Mouse (Mus musculus) ES-Bruce4 (cell line): ENCODE results near the gene Nup153. TPM values are rescaled to one million over a fixed set of nuclear protein-coding genes. Genes with fewer than 3 reads are reported as not detected.
A peak's percentile ranks its signal among the peaks of the same experiment; 100 is the strongest.

ENCODE experiments used
- H3K27ac ChIP-seq: 2 replicates; pipeline ENCODE4 v1.5.1; 2012; ENCODE audit warnings: low read length, inconsistent platforms; ENCODE audit not compliant: insufficient read depth
- H3K27me3 ChIP-seq: 2 replicates; pipeline ENCODE4 v1.6.1; 2012; ENCODE audit warnings: mild to moderate bottlenecking, low read length, inconsistent platforms; ENCODE audit not compliant: control insufficient read depth, poor library complexity, insufficient read depth, severe bottlenecking
- H3K36me3 ChIP-seq: 2 replicates; pipeline ENCODE4 v1.6.1; 2012; ENCODE audit warnings: inconsistent platforms, mild to moderate bottlenecking, low read length, moderate library complexity; ENCODE audit not compliant: control insufficient read depth, poor library complexity, insufficient read depth, severe bottlenecking
- H3K4me1 ChIP-seq: one replicate; pipeline ENCODE4 v1.8.1; 2011; ENCODE audit warnings: low read length; ENCODE audit not compliant: control insufficient read depth, insufficient read depth
- H3K4me3 ChIP-seq: 2 replicates; pipeline ENCODE4 v1.5.1; 2011; ENCODE audit warnings: low read depth, mild to moderate bottlenecking, low read length
- H3K9ac ChIP-seq: 2 replicates; pipeline ENCODE4 v1.6.1; 2012; ENCODE audit warnings: low read depth, mild to moderate bottlenecking, inconsistent platforms; ENCODE audit not compliant: poor library complexity, severe bottlenecking
- H3K9me3 ChIP-seq: replicated peaks from 2 replicates; pipeline ENCODE4 v1.6.1; 2012; ENCODE audit warnings: mild to moderate bottlenecking, low read length, inconsistent platforms; ENCODE audit not compliant: control insufficient read depth, poor library complexity, insufficient read depth, severe bottlenecking
- CTCF ChIP-seq: IDR thresholded peaks from one replicate; pipeline ENCODE4 v1.8.1; 2011; ENCODE audit warnings: low read depth, low read length
- EP300 ChIP-seq: IDR thresholded peaks from 2 replicates; pipeline ENCODE4 v1.6.1; 2011; ENCODE audit warnings: low read depth, low read length; ENCODE audit not compliant: insufficient read depth
- POLR2A ChIP-seq: IDR thresholded peaks from one replicate; pipeline ENCODE4 v1.8.1; 2011; ENCODE audit warnings: low read length; ENCODE audit not compliant: insufficient read depth
- polyA plus RNA-seq: library from polyadenylated mRNA; stranded (reverse); fragments of >200 nt; gene quantifications from 2 replicates; pipeline ENCODE4 v1.2.4, GENCODE M21; 2011; ENCODE audit warnings: low read depth; ENCODE audit not compliant: missing spikeins, insufficient read depth, insufficient read length

The Nup153 gene
- polyA plus RNA-seq, 1 experiment: 232 TPM

DNA sequence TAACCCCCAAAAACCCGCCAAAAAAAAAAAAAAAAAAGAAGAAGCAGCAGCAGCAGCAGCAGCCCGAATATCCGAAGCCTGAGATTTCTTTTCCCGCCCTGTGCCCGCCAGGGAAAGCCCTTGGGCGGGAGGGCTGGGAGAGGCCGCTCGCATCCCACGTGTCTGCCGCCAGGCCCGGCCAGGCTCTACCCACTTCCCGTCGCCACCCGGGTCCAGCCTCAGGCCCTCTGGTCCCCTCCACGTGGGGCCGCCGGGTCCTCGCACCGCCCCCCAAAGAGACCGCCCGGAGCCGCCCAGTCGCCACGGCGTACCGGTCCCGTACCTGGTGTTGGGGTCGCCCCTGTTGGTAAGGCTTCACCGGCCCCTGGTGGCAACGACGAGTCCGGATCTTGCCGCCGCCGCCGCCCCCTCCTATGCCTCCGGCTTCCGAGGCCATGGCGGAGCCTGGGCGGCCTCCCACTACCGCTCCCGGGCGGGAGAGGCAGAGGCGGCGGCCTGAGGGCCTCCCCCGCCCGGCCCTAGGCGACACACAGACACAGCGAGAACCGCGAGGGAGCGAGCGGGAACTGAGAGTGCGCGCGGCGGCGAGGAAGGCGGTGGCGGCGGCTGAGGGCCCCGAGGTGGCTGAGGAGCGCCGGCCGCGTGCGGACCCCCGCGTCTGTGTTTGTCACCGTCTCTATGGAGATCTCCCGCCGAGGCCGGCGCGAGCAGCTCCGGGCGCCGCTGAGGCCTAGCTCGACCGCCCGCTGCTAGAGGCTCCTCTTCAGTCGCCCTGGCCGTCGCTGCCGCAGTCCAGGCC is 503 bp downstream of the Nup153 start:
- Histone ChIP-seq H3K27me3 (no peaks in the 10 kb centered on the region), H3K9ac (peak overlapping the region; percentile 98), H3K27ac (peak overlapping the region; percentile 90), H3K36me3 (no peaks in the 10 kb centered on the region; the same call in 1 of the 2 replicates), H3K4me3 (peak overlapping the region; percentile 100), H3K4me1 (peaks cover 3% of the 10 kb centered on the region), H3K9me3 (no peaks in the 10 kb centered on the region)
- TF ChIP-seq POLR2A (no peak), CTCF (no peak), EP300 (no peak)

GRCm38 (mm10) chr13:46726288-46727037 is 1.3 kb downstream of the Nup153 start:
- Histone ChIP-seq H3K27me3 (no peaks in the 10 kb centered on the region), H3K27ac (peak overlapping the region; percentile 90), H3K9ac (peak overlapping the region; percentile 98), H3K4me1 (peaks cover 3% of the 10 kb centered on the region), H3K9me3 (no peaks in the 10 kb centered on the region), H3K4me3 (peak overlapping the region; percentile 100), H3K36me3 (no peaks in the 10 kb centered on the region; the same call in 1 of the 2 replicates)
- TF ChIP-seq CTCF: no peak
- no peak for TF ChIP-seq POLR2A
- TF ChIP-seq EP300: no peak

DNA sequence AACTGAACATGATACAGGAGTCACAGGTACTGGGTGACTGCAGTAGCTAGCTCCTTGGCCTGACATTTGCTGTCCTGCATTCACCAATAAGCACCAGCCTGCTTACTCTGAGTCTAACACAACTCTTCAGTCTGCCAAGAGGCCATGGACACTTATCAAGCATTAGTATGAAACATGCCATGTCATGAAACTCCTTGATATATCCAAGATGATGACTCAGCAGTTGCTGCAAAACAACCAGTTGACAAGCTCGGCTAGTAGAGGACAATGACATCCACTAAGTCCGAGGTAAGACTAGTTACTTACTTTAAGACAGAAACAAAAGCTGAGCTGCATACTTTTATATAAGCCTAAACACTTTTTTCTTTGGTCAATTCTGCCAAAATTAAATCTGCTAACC is 2.5 kb downstream of the Nup153 start:
- H3K27me3 ChIP-seq: no peaks in the 10 kb centered on the region
- no peaks in the 10 kb centered on the region for H3K9me3 ChIP-seq
- peaks cover 3% of the 10 kb centered on the region for H3K4me1 ChIP-seq
- 0 out of 2 replicates have a peak overlapping the region, but pooled peaks have one; percentile 6 for H3K27ac ChIP-seq
- H3K4me3 ChIP-seq: peak overlapping the region; percentile 25; the same call in 1 of the 2 replicates
- no peak for TF ChIP-seq EP300
- TF ChIP-seq POLR2A: no peak
- TF ChIP-seq CTCF: no peak
- H3K9ac ChIP-seq: peak overlapping the region; percentile 58
- H3K36me3 ChIP-seq: no peaks in the 10 kb centered on the region; the same call in 1 of the 2 replicates

DNA sequence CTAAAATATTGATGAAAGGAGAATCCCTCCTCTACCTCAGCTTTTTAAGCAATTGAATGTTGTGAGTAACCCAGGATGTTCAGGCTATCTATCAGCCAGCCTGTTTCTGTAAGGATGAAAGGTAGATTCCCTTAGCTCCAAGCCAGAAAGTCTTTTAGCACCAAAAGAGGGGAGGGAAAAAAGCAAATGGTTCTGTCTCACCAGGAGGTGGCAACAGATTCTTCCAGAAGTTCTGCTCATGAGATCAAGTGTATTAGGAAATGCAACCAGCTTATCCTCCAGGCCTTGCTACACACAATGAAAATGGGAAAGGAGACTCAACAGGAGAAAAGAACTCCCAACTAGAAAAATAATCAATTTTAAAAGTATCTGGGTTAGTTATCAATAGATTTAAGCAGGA is 3.4 kb downstream of the Nup153 start:
- H3K4me1 ChIP-seq: peaks cover 3% of the 10 kb centered on the region
- H3K9ac ChIP-seq: peak overlapping the region; percentile 58
- H3K4me3 ChIP-seq: no peak overlapping the region

DNA sequence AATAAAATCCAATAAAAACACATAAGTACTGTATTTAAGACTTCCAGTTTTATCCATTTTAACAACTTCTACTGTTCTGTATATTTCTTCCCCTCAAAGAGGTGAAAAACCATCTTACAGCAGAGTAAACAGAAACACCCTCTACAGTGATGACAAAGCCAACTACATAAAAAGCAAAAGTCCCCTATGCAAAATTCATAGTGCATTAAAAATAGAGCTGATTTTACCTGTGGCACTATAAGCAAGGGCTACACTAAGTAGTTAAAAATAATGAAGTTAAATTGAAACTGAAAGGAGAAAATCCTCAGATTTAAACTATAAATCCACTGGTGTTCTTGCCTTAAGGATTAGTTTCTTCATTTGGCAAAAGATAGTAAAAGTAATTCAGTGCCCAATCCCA is 6.7 kb downstream of the Nup153 start:
- no peaks in the 10 kb centered on the region for H3K27me3 ChIP-seq
- no peak overlapping the region for H3K4me3 ChIP-seq
- H3K9me3 ChIP-seq: no peaks in the 10 kb centered on the region
- peaks cover 5% of the 10 kb centered on the region for H3K4me1 ChIP-seq
- H3K9ac ChIP-seq: no peak overlapping the region
- TF ChIP-seq EP300 (no peak), CTCF (no peak), POLR2A (no peak)
- H3K27ac ChIP-seq: no peak overlapping the region
- peaks cover 7% of the 10 kb centered on the region for H3K36me3 ChIP-seq

More for the DNA sequence above, 3.4 kb downstream of the Nup153 start:
- no peaks in the 10 kb centered on the region; the same call in 1 of the 2 replicates for H3K36me3 ChIP-seq
- 0 out of 2 replicates have a peak overlapping the region, but pooled peaks have one; percentile 19 for H3K27ac ChIP-seq
- no peaks in the 10 kb centered on the region for H3K9me3 ChIP-seq
- TF ChIP-seq POLR2A (no peak), CTCF (no peak), EP300 (no peak)
- no peaks in the 10 kb centered on the region for H3K27me3 ChIP-seq

DNA sequence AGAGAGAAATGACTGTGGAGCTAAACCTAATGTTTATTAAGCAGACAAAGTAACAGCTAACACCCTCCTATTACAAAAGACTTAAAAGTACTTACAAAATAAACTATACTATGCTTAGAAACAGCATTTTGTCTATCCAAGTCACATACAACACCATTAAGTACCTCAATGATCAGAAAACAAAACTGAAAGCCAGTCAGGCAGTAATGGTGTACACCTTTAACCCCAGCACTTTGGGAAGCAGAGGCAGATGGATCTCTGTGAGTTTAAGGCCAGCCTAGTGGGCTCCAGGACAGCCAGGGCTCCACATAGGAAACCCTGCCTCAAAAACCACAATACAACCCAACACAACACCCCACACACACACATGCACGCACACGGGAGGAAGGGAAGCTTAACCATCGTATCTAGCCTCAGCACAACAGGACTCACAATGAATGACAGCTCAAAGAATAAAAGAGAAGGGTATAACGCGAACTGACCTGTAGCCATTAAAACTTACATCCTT is 8.8 kb downstream of the Nup153 start:
- Histone ChIP-seq H3K27ac (no peak overlapping the region), H3K4me3 (no peak overlapping the region), H3K9me3 (no peaks in the 10 kb centered on the region), H3K4me1 (peaks cover 2% of the 10 kb centered on the region), H3K9ac (no peak overlapping the region), H3K27me3 (no peaks in the 10 kb centered on the region), H3K36me3 (peaks cover 18% of the 10 kb centered on the region)
- TF ChIP-seq POLR2A (no peak), EP300 (no peak), CTCF (no peak)
